Mouse (Mus musculus) G1E (cell line): ENCODE results near the gene Tln2.

ENCODE experiments used
- CTCF ChIP-seq: IDR thresholded peaks from 2 replicates; pipeline ENCODE4 v1.5.1; 2012; ENCODE audit warnings: low read depth, low read length, inconsistent platforms, mixed read lengths
- TAL1 ChIP-seq: conservative IDR thresholded peaks from 2 replicates; pipeline ENCODE4 v1.6.1; 2012; ENCODE audit warnings: low read depth, low read length, inconsistent platforms, mixed read lengths

GRCm38 (mm10) chr9:67602347-67602746 is 42.8 kb upstream of the Tln2 start:
- TF ChIP-seq CTCF, result no peak
- TF ChIP-seq TAL1, result no peak
